Mouse (Mus musculus): ENCODE measurements at regions not wholly inside any gene's neighbourhood (a gene's known extent, or its start where the extent isn't known, plus 50 kb on each side); places are given as distances from the start of the nearest gene placed in this dataset.

DNA sequence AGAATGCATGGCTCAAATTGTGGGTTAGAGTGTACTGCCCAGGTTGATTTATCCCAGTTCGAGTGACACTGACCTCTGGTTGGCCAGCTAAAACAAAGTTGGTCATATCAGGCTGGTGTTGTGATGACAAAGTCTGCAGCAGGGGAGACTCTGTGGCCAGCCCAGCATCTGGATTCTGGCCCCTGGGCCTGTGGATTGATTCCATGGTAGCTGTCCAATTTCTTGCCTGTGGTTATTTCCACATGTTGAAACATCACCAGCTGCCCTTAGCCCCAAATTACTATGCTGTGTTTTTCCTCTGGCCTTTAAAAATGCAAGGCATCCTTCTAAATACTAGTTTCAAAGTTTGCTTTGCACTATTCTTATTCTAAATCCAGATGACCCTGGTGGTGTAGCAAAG, 346.8 kb upstream of the Gm21798 start:
- Histone ChIP-seq H3K27me3 (ENCODE audit: insufficient read depth, low read length) (no peaks in the 10 kb centered on the region), H3K4me2 (ENCODE audit: low read depth, low read length) (no peak overlapping the region)

GRCm38 (mm10) chr15:64471597-64471996, 345.9 kb upstream of the Gm21798 start:
- 81% methylated on average over 2 of the region's 2 CpGs for WGBS

More for the DNA sequence above, 346.8 kb upstream of the Gm21798 start:
- Histone ChIP-seq H3K4me1 (ENCODE audit: insufficient read depth, low read length) (no peaks in the 10 kb centered on the region), H3K9ac (replicated peaks; ENCODE audit: low read length) (no peak overlapping the region), H3K4me3 (ENCODE audit: low read length) (no peak overlapping the region), H3K9me3 (ENCODE audit: low read length) (no peaks in the 10 kb centered on the region), H3K27ac (no peak overlapping the region), H3K36me3 (ENCODE audit: insufficient read depth, low read length) (no peaks in the 10 kb centered on the region)
- WGBS, result 82% methylated on average over 1 of the region's 1 CpGs
- TF ChIP-seq CTCF (IDR thresholded peaks at IDR 0.05; ENCODE audit: low read depth), result no peak
- ATAC-seq (no peak), DNase-seq (ENCODE audit: low spot score) (no peak)

GRCm38 (mm10) chr15:64474236-64474635, 343.3 kb upstream of the Gm21798 start:
- no peak for TF ChIP-seq CTCF (IDR thresholded peaks at IDR 0.05; ENCODE audit: low read depth)
- H3K27ac ChIP-seq, result no peak overlapping the region
- H3K4me3 ChIP-seq (ENCODE audit: low read length), result no peak overlapping the region
- DNase-seq (ENCODE audit: low spot score), result no peak
- no peaks in the 10 kb centered on the region for H3K27me3 ChIP-seq (ENCODE audit: insufficient read depth, low read length)
- 90% methylated on average over 1 of the region's 1 CpGs for WGBS
- no peak overlapping the region for H3K4me2 ChIP-seq (ENCODE audit: low read depth, low read length)
- H3K36me3 ChIP-seq (ENCODE audit: insufficient read depth, low read length), result no peaks in the 10 kb centered on the region
- ATAC-seq, result no peak
- no peak overlapping the region for H3K9ac ChIP-seq (replicated peaks; ENCODE audit: low read length)
- no peaks in the 10 kb centered on the region for H3K9me3 ChIP-seq (ENCODE audit: low read length)
- no peaks in the 10 kb centered on the region for H3K4me1 ChIP-seq (ENCODE audit: insufficient read depth, low read length)

More at GRCm38 (mm10) chr15:64471597-64471996, 345.9 kb upstream of the Gm21798 start:
- Histone ChIP-seq H3K27ac (no peak overlapping the region), H3K4me2 (ENCODE audit: low read depth, low read length) (no peak overlapping the region), H3K9me3 (ENCODE audit: low read length) (no peaks in the 10 kb centered on the region), H3K9ac (replicated peaks; ENCODE audit: low read length) (no peak overlapping the region), H3K36me3 (ENCODE audit: insufficient read depth, low read length) (no peaks in the 10 kb centered on the region), H3K4me3 (ENCODE audit: low read length) (no peak overlapping the region), H3K27me3 (ENCODE audit: insufficient read depth, low read length) (no peaks in the 10 kb centered on the region), H3K4me1 (ENCODE audit: insufficient read depth, low read length) (no peaks in the 10 kb centered on the region)
- DNase-seq (ENCODE audit: low spot score) (no peak), ATAC-seq (no peak)
- no peak for TF ChIP-seq CTCF (IDR thresholded peaks at IDR 0.05; ENCODE audit: low read depth)

- no peak overlapping the region for H3K4me3 ChIP-seq (ENCODE audit: low read length)
- no peak for TF ChIP-seq CTCF (IDR thresholded peaks at IDR 0.05; ENCODE audit: low read depth)
- WGBS, result 94% methylated on average over 5 of the region's 5 CpGs
Observed at GRCm38 (mm10) chr15:64477131-64477530, 340.4 kb upstream of the Gm21798 start.

GRCm38 (mm10) chr15:64480625-64481024, 336.9 kb upstream of the Gm21798 start:
- DNase-seq (ENCODE audit: low spot score) (no peak), ATAC-seq (no peak)
- Histone ChIP-seq H3K4me3 (ENCODE audit: low read length) (no peak overlapping the region), H3K9me3 (ENCODE audit: low read length) (no peaks in the 10 kb centered on the region), H3K9ac (replicated peaks; ENCODE audit: low read length) (no peak overlapping the region), H3K36me3 (ENCODE audit: insufficient read depth, low read length) (no peaks in the 10 kb centered on the region), H3K27me3 (ENCODE audit: insufficient read depth, low read length) (no peaks in the 10 kb centered on the region), H3K4me1 (ENCODE audit: insufficient read depth, low read length) (no peaks in the 10 kb centered on the region), H3K27ac (no peak overlapping the region), H3K4me2 (ENCODE audit: low read depth, low read length) (no peak overlapping the region)
- 43% methylated on average over 6 of the region's 6 CpGs for WGBS
- TF ChIP-seq CTCF (IDR thresholded peaks at IDR 0.05; ENCODE audit: low read depth), result no peak

More at GRCm38 (mm10) chr15:64477131-64477530, 340.4 kb upstream of the Gm21798 start:
- H3K27me3 ChIP-seq (ENCODE audit: insufficient read depth, low read length), result no peaks in the 10 kb centered on the region
- no peaks in the 10 kb centered on the region for H3K36me3 ChIP-seq (ENCODE audit: insufficient read depth, low read length)
- no peak overlapping the region for H3K4me2 ChIP-seq (ENCODE audit: low read depth, low read length)
- H3K27ac ChIP-seq, result no peak overlapping the region
- H3K9me3 ChIP-seq (ENCODE audit: low read length), result no peaks in the 10 kb centered on the region
- ATAC-seq (no peak), DNase-seq (ENCODE audit: low spot score) (no peak)
- H3K4me1 ChIP-seq (ENCODE audit: insufficient read depth, low read length), result no peaks in the 10 kb centered on the region
- no peak overlapping the region for H3K9ac ChIP-seq (replicated peaks; ENCODE audit: low read length)

DNA sequence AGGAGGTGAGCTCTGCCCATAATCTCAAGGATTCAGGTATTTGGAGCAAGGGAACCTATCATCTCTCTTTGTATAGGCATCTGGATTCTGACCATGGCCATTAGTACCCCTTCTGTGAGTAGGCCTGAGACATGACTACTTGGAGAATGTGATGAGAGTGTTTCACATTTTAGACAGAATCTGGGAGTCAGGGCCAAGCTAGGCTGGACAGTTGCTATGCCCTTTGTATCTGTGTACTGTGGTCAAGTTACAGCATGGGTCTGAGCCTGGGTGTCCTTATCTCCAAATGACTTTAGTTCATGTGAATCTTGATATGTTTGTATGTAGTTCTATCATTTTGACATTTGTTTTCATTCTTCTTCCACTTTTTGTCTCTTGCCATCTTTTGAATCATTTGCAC, 336.3 kb upstream of the Gm21798 start:
- no peak for TF ChIP-seq CTCF (IDR thresholded peaks at IDR 0.05; ENCODE audit: low read depth)
- Histone ChIP-seq H3K9ac (replicated peaks; ENCODE audit: low read length) (no peak overlapping the region), H3K4me3 (ENCODE audit: low read length) (no peak overlapping the region), H3K27ac (no peak overlapping the region), H3K27me3 (ENCODE audit: insufficient read depth, low read length) (no peaks in the 10 kb centered on the region), H3K4me1 (ENCODE audit: insufficient read depth, low read length) (no peaks in the 10 kb centered on the region), H3K9me3 (ENCODE audit: low read length) (no peaks in the 10 kb centered on the region), H3K36me3 (ENCODE audit: insufficient read depth, low read length) (no peaks in the 10 kb centered on the region), H3K4me2 (ENCODE audit: low read depth, low read length) (no peak overlapping the region)
- ATAC-seq, result no peak
- no peak for DNase-seq (ENCODE audit: low spot score)

DNA sequence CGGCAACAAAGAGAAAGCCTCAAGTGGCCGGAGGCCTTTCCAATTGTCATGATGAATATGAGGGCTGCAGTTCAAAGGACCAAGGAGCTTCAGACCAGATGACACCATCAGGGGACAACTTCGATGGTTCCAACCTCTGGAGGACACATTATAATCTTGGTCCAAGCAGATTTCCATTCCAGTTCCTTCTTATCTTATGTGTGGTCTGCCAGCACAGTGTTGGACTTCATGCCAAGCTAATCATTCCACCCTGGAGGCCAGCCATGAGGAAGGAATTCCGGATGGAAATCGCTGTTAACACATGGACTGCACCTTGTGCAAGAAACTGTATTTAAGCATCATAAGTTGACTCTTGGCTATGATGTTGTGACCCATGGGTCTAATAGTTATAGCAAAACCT, 334.5 kb upstream of the Gm21798 start:
- DNase-seq (ENCODE audit: low spot score) (no peak), ATAC-seq (no peak)
- no peaks in the 10 kb centered on the region for H3K36me3 ChIP-seq (ENCODE audit: insufficient read depth, low read length)
- no peaks in the 10 kb centered on the region for H3K9me3 ChIP-seq (ENCODE audit: low read length)
- H3K27ac ChIP-seq, result no peak overlapping the region
- TF ChIP-seq CTCF (IDR thresholded peaks at IDR 0.05; ENCODE audit: low read depth), result no peak
- H3K4me1 ChIP-seq (ENCODE audit: insufficient read depth, low read length), result no peaks in the 10 kb centered on the region
- WGBS, result 80% methylated on average over 5 of the region's 5 CpGs
- H3K4me2 ChIP-seq (ENCODE audit: low read depth, low read length), result no peak overlapping the region
- no peaks in the 10 kb centered on the region for H3K27me3 ChIP-seq (ENCODE audit: insufficient read depth, low read length)
- H3K4me3 ChIP-seq (ENCODE audit: low read length), result no peak overlapping the region
- no peak overlapping the region for H3K9ac ChIP-seq (replicated peaks; ENCODE audit: low read length)

Measured in hindbrain, postnatal 0 days (tissue).